Mouse (Mus musculus) liver, postnatal 0 days (tissue): ENCODE data around the gene Ampd3. TPM values are rescaled to one million over a fixed set of nuclear protein-coding genes. Genes with fewer than 3 reads are reported as not detected.

Source experiments
- ATAC-seq: fragments of 200-750 bp; cut with Nextera tagmentation; 2 replicates; pipeline ENCODE4 v1.8.0; 2017; ENCODE audit warnings: mild to moderate bottlenecking, moderate library complexity
- DNase-seq: peaks from one replicate; pipeline ENCODE4 v3.0.0-alpha.2; 2016
- H3K27ac ChIP-seq: fragments of 300-500 bp; sonication (generic); 2 replicates; pipeline ENCODE4 v1.5.1; 2014; ENCODE audit warnings: antibody characterized with exemption, moderate library complexity, mild to moderate bottlenecking, low read depth
- H3K27me3 ChIP-seq: fragments of 300-500 bp; sonication (generic); 2 replicates; pipeline ENCODE4 v1.6.1; 2014; ENCODE audit warnings: low read length, control low read depth, mixed read lengths; ENCODE audit not compliant: insufficient read depth
- H3K36me3 ChIP-seq: fragments of 300-500 bp; sonication (generic); replicated peaks from 2 replicates; pipeline ENCODE4 v1.6.1; 2014; ENCODE audit warnings: mild to moderate bottlenecking, control low read depth, low read length, moderate library complexity, mixed read lengths; ENCODE audit not compliant: insufficient read depth
- H3K4me1 ChIP-seq: fragments of 300-500 bp; sonication (generic); 2 replicates; pipeline ENCODE4 v1.6.1; 2014; ENCODE audit warnings: antibody characterized with exemption, mild to moderate bottlenecking, control low read depth; ENCODE audit not compliant: insufficient read depth
- H3K4me2 ChIP-seq: fragments of 300-500 bp; sonication (generic); 2 replicates; pipeline ENCODE4 v1.6.1; 2014; ENCODE audit warnings: low read depth, mild to moderate bottlenecking, low read length, moderate library complexity, mixed read lengths
- H3K4me3 ChIP-seq: fragments of 300-500 bp; sonication (generic); 2 replicates; pipeline ENCODE4 v1.5.1; 2014; ENCODE audit warnings: low read depth, low read length
- H3K9ac ChIP-seq: fragments of 300-500 bp; sonication (generic); replicated peaks from 2 replicates; pipeline ENCODE4 v1.6.1; 2014; ENCODE audit warnings: mild to moderate bottlenecking, moderate library complexity
- H3K9me3 ChIP-seq: fragments of 300-500 bp; sonication (generic); 2 replicates; pipeline ENCODE4 v1.6.1; 2016; ENCODE audit warnings: mild to moderate bottlenecking, control low read depth, low read length, mixed read lengths
- CTCF ChIP-seq: sonication (generic); IDR thresholded peaks from 2 replicates; pipeline ENCODE4 v1.5.1; 2016; ENCODE audit warnings: antibody characterized with exemption, low read depth
- EP300 ChIP-seq: IDR thresholded peaks from 2 replicates; pipeline ENCODE4 v1.6.1; 2016; ENCODE audit warnings: antibody characterized with exemption, low read depth, mild to moderate bottlenecking
- WGBS: fragments of 180-500 bp; shearing (Covaris S2); extraction: QIAGEN DNeasy Blood & Tissue Kit; methylation state at CpG from one replicate; pipeline ENCODE4 v1.1.7; 2014; ENCODE audit not compliant: insufficient replicate concordance; 5-methylcytosine and 5-hydroxymethylcytosine counted together
- polyA plus RNA-seq: library from polyadenylated mRNA; unstranded; fragments of >200 nt; fragmentation: Nextera tagmentation; extraction: Ambion mirVana; gene quantifications from 2 replicates; pipeline ENCODE4 v1.2.1, GENCODE M21; 2015

Ampd3 gene
- polyA plus RNA-seq, 1 experiment from 2014 or later, result 16.6 TPM

DNA sequence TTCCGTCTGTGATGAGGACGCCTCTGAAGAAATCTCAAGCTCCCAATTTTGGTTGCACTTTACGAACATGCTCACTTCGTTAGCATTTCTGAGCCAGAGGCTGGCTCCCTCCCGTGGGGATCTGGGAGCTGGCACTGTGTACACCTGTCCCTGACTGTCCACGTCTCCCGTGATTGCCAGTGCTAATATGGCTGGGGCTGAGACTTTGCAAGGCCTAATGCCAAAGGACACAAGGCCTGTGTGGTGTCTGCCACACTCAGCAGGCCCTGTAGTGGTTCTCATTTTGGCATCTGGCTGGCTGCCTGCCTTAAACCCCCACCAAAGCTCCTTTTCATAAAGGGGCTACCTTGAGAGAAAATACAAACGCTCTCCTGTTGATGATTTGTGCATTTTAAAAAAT, 43.0 kb downstream of the Ampd3 start:
- no peak overlapping the region for H3K4me3 ChIP-seq
- TF ChIP-seq CTCF (no peak), EP300 (no peak)
- DNase-seq, result no peak
- no peak for ATAC-seq
- no peak overlapping the region for H3K9ac ChIP-seq
- no peaks in the 10 kb centered on the region for H3K4me1 ChIP-seq
- WGBS, result 90% methylated on average over 8 of the region's 8 CpGs
- H3K9me3 ChIP-seq, result no peaks in the 10 kb centered on the region
- no peaks in the 10 kb centered on the region for H3K27me3 ChIP-seq
- H3K4me2 ChIP-seq, result no peak overlapping the region
- peaks cover 82% of the 10 kb centered on the region for H3K36me3 ChIP-seq
- H3K27ac ChIP-seq, result no peak overlapping the region

DNA sequence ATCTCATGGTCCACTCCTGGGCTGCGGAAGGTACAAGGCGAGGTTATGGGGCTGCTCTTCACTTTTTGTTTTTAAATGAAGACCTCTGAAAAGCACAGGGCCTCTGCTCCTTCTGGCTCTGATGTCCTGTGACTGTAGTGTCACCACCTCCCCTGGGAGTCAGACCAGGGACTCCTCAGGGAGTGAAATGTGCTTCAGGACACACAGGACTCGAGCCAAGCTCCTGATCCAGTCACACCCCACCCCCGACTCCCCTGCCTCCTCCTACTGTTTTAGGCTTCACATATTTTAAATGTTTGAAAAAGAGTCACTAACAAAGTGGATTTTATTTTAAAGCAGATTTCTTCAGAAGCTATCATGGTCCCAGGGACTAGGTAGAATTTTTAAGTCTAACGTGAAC, 43.5 kb downstream of the Ampd3 start:
- Histone ChIP-seq H3K27ac (no peak overlapping the region), H3K4me2 (no peak overlapping the region), H3K9ac (no peak overlapping the region), H3K4me3 (no peak overlapping the region), H3K4me1 (no peaks in the 10 kb centered on the region), H3K36me3 (peaks cover 80% of the 10 kb centered on the region), H3K27me3 (no peaks in the 10 kb centered on the region), H3K9me3 (no peaks in the 10 kb centered on the region)
- DNase-seq, result no peak
- 83% methylated on average over 5 of the region's 5 CpGs for WGBS
- TF ChIP-seq CTCF (no peak), EP300 (no peak)
- ATAC-seq, result no peak

DNA sequence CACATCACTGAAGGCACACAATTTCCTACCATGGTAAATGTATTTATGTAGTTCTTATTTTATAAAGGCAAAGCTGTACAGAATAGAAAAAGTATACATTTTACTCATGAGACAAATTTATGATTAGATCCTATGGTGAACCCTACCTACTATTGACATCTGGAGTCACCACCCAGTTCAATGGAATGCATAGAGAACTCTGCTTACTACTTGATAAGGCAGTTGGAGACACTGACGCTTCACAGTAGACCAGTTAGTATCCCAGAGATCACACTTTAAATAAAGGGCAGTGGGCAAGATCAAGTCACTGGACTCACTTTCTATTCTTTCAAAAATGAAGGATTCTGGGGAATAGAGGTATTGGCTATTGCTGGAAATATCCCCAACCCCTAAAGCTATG, 46.0 kb downstream of the Ampd3 start:
- 47% methylated on average over 1 of the region's 1 CpGs for WGBS
- ATAC-seq, result no peak
- Histone ChIP-seq H3K27ac (no peak overlapping the region), H3K9ac (no peak overlapping the region), H3K4me3 (no peak overlapping the region), H3K9me3 (no peaks in the 10 kb centered on the region), H3K27me3 (no peaks in the 10 kb centered on the region), H3K4me2 (no peak overlapping the region), H3K4me1 (peaks cover 9% of the 10 kb centered on the region), H3K36me3 (peaks cover 72% of the 10 kb centered on the region)
- TF ChIP-seq EP300 (no peak), CTCF (no peak)
- no peak for DNase-seq

DNA sequence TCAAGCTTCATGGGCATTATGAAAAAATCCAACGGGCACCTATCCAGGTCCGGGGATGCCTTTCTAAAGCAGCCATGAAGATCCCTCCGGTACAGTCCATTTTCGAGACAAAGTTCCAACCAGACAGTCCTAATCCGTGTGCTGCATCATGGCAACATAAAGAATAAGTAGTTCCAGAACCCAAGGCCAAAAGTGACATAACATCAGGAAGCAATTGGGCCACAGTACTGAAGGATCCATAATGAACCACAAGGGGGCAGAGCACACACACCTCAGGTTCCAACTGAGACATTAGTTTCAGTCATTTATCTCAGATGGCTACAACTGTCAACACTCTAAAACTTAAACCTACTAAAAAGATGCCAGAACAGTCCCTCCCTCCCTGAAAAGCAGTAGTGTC, 48.0 kb downstream of the Ampd3 start:
- H3K9me3 ChIP-seq, result no peaks in the 10 kb centered on the region
- peak; percentile 94 for TF ChIP-seq CTCF
- TF ChIP-seq EP300, result no peak
- no peak overlapping the region for H3K4me3 ChIP-seq
- ATAC-seq (peak; percentile 60), DNase-seq (peak; percentile 62)
- peaks cover 66% of the 10 kb centered on the region for H3K36me3 ChIP-seq
- H3K27ac ChIP-seq, result no peak overlapping the region
- H3K4me2 ChIP-seq, result no peak overlapping the region
- 64% methylated on average over 5 of the region's 5 CpGs for WGBS
- H3K4me1 ChIP-seq, result peaks cover 17% of the 10 kb centered on the region
- H3K27me3 ChIP-seq, result no peaks in the 10 kb centered on the region
- no peak overlapping the region for H3K9ac ChIP-seq

DNA sequence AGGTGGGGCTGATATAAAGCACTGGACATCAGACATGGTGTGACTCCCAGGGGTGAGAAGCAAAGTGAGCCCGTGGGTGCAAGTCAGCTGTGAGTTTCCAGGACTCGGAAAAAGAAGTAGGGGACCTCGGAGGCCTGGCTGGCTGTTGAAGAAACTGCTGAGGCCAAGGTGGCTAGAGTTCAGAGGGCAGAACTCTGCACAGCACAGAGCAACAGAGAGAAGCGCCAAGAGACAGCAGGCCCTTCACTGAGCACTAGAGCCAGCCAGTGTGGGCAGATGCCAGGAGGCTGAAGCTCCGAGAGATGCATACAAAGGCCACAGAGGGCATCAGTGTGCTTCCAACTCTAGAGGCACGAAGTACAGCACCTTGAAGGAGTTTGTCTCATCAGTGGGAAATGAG, 50.2 kb downstream of the Ampd3 start:
- ATAC-seq, result no peak
- peak overlapping the region; percentile 31; the same call in 1 of the 2 replicates for H3K27ac ChIP-seq
- H3K4me2 ChIP-seq, result no peak overlapping the region
- no peak for DNase-seq
- no peak overlapping the region for H3K9ac ChIP-seq
- peaks cover 30% of the 10 kb centered on the region for H3K4me1 ChIP-seq
- TF ChIP-seq EP300 (no peak), CTCF (0 out of 2 replicates have a peak, but pooled peaks have one; percentile 21)
- H3K27me3 ChIP-seq, result no peaks in the 10 kb centered on the region
- no peaks in the 10 kb centered on the region for H3K9me3 ChIP-seq
- peaks cover 59% of the 10 kb centered on the region for H3K36me3 ChIP-seq
- no peak overlapping the region for H3K4me3 ChIP-seq
- 77% methylated on average over 6 of the region's 6 CpGs for WGBS

DNA sequence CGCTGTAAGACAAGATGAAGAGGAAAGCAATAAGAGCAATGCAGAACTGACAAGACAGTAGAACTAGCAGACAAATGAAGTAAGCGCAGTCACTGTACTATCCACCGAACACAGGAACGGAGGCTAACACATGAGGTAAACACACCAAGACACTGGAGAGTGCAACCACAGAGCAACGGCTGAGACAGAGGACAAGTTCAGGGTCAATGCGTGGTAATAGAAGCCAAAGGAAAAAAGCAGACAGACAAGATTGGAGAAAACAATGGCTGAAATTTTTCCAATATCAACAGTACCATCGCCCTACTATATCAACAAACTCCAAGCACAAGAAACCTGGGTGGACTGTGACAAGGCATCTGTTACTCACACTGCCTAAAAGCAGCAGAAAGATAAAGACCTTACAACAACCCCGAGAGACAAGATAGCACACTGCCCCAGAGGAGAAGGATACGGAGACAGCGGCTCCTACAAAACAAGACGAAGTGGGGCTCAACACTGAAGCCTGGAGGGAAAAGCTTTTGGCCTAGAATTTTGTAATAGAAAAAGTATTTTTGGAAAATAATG, 50.9 kb downstream of the Ampd3 start:
- ATAC-seq (peak; percentile 67), DNase-seq (no peak)
- peak overlapping the region; percentile 31 for H3K4me2 ChIP-seq
- H3K27ac ChIP-seq, result peak overlapping the region; percentile 31; the same call in 1 of the 2 replicates
- H3K27me3 ChIP-seq, result no peaks in the 10 kb centered on the region
- H3K4me1 ChIP-seq, result peaks cover 36% of the 10 kb centered on the region
- peak; percentile 96 for TF ChIP-seq EP300
- TF ChIP-seq CTCF, result no peak
- 44% methylated on average over 11 of the region's 11 CpGs for WGBS
- H3K9ac ChIP-seq, result 0 out of 2 replicates have a peak overlapping the region, but pooled peaks have one; percentile 6
- H3K36me3 ChIP-seq, result peaks cover 56% of the 10 kb centered on the region
- no peak overlapping the region for H3K4me3 ChIP-seq
- no peaks in the 10 kb centered on the region for H3K9me3 ChIP-seq
